Mouse (Mus musculus) liver, embryonic 14.5 days (tissue): ENCODE results near the gene Fpr3.

Source experiments
- CTCF ChIP-seq: IDR thresholded peaks from 2 replicates; pipeline ENCODE4 v1.5.1; 2016; ENCODE audit warnings: antibody characterized with exemption, low read depth, control low read depth
- EP300 ChIP-seq: IDR thresholded peaks from 2 replicates; pipeline ENCODE4 v1.6.1; 2016; ENCODE audit warnings: antibody characterized with exemption, low read depth

GRCm38 (mm10) chr17:18004752-18005151 lies 117.1 kb downstream of the Fpr3 start:
- TF ChIP-seq EP300 (no peak), CTCF (no peak)
